Mouse (Mus musculus): Measurements from ENCODE around the gene Olfr1507.

GRCm38 (mm10) chr14:52524952-52525351 lies 29.4 kb upstream of the Olfr1507 start:
- TF ChIP-seq CTCF (IDR thresholded peaks at IDR 0.05; ENCODE audit: low read depth) (no peak), EP300 (IDR thresholded peaks at IDR 0.05; ENCODE audit: low read depth) (no peak)
